Mouse (Mus musculus) heart, adult 8-10 months (tissue): Measurements from ENCODE around the gene Aurkc. TPM values are rescaled to one million over a fixed set of nuclear protein-coding genes. Genes with fewer than 3 reads are reported as not detected.
"Not testable (repeated sequence)": the region's sequence is repeated elsewhere in the genome, so short reads cannot be mapped to it uniquely, and the experiment has no call there.

Source experiments
- DNase-seq: peaks from one replicate; pipeline ENCODE4 v3.0.0; 2022; ENCODE audit warnings: low spot score
- total RNA-seq, 4 experiments: library from RNA; stranded (reverse); gene quantifications; 2 replicates each; pipeline ENCODE4 v1.2.4; 2022

The Aurkc gene
- under 1 TPM in 1 of 4 experiments, not detected in 3; 0.20 TPM for total RNA-seq

- DNase-seq = not testable (repeated sequence)
These were observed at the start of gene Aurkc for GRCm38 (mm10) chr7:6995251-6995650. Gene Aurkc (plus strand): TSS chr7:6995300.

GRCm38 (mm10) chr7:6948061-6948460 is 47.0 kb upstream of the Aurkc start:
- not testable (repeated sequence) for DNase-seq

GRCm38 (mm10) chr7:6956576-6956975 is 38.5 kb upstream of the Aurkc start:
- DNase-seq = no peak

GRCm38 (mm10) chr7:6958574-6958973 is 36.5 kb upstream of the Aurkc start:
- DNase-seq = no peak

GRCm38 (mm10) chr7:6973566-6973965 is 21.5 kb upstream of the Aurkc start:
- DNase-seq = no peak

- DNase-seq = no peak
These were observed 18.2 kb upstream of the Aurkc start for GRCm38 (mm10) chr7:6976890-6977289.

GRCm38 (mm10) chr7:6998914-6999313 is 3.8 kb downstream of the Aurkc start:
- DNase-seq = not testable (repeated sequence)

- DNase-seq = not testable (repeated sequence)
These were observed 10.3 kb downstream of the Aurkc start for GRCm38 (mm10) chr7:7005441-7005840.

GRCm38 (mm10) chr7:7027445-7027844 is 32.3 kb downstream of the Aurkc start:
- no peak for DNase-seq

GRCm38 (mm10) chr7:7049659-7050320 is 54.7 kb downstream of the Aurkc start:
- DNase-seq = not testable (repeated sequence)

Other genes starting within 250 kb of the Aurkc start
- gene Zfp954, start 126.2 kb downstream of the Aurkc start, total RNA-seq = 1 to 10 TPM; 3.2 to 4.4 (median 3.8) TPM
- gene Zfp773, start 141.5 kb downstream of the Aurkc start, total RNA-seq = under 1 TPM; 0.27 to 0.43 (median 0.34) TPM
- gene Zfp418, start 176.0 kb downstream of the Aurkc start, total RNA-seq = 1 to 10 TPM; 2.1 to 2.6 (median 2.3) TPM
- 1 to 10 TPM; 1.3 to 1.8 (median 1.4) TPM for gene Zfp772, start 214.7 kb downstream of the Aurkc start, total RNA-seq